Mouse (Mus musculus): Measurements from ENCODE around the gene Map4k5.

- TF ChIP-seq GATA1 (IDR thresholded peaks at IDR 0.05; ENCODE audit: borderline replicate concordance, low read length) (no peak), FLI1 (IDR thresholded peaks at IDR 0.05; ENCODE audit: low read length) (no peak)
Measured at GRCm38 (mm10) chr12:69848083-69848878, 44.7 kb downstream of the Map4k5 start.

All from megakaryocyte, embryonic 14.5 days (primary cell).